Mouse (Mus musculus) G1E (cell line): ENCODE measurements at regions not wholly inside any gene's neighbourhood (a gene's known extent, or its start where the extent isn't known, plus 50 kb on each side); places are given as distances from the start of the nearest gene placed in this dataset.

Experiments used
- ATAC-seq: 2 replicates; pipeline ENCODE4 v1.8.0; 2016; ENCODE audit warnings: mild to moderate bottlenecking; ENCODE audit not compliant: insufficient number of reproducible peaks, poor library complexity, low FRiP score, severe bottlenecking; ENCODE audit errors: extremely low read depth
- DNase-seq: peaks from one replicate; pipeline ENCODE4 v3.0.0; 2012; ENCODE audit warnings: low spot score
- H3K27me3 ChIP-seq: 2 replicates; pipeline ENCODE4 v1.6.1; 2012; ENCODE audit warnings: mild to moderate bottlenecking, low read length, inconsistent platforms; ENCODE audit not compliant: insufficient read depth
- H3K36me3 ChIP-seq: replicated peaks from 2 replicates; pipeline ENCODE3; 2012; ENCODE audit warnings: mild to moderate bottlenecking, inconsistent platforms
- H3K4me1 ChIP-seq: 2 replicates; pipeline ENCODE4 v1.6.1; 2012; ENCODE audit warnings: low read depth, low read length, inconsistent platforms, mixed read lengths; ENCODE audit not compliant: insufficient read depth
- H3K4me3 ChIP-seq: 2 replicates; pipeline ENCODE4 v1.5.1; 2012; ENCODE audit warnings: low read depth, mild to moderate bottlenecking, inconsistent platforms, low read length, moderate library complexity, mixed read lengths
- H3K9me3 ChIP-seq: replicated peaks from 2 replicates; pipeline ENCODE4 v1.6.1; 2012; ENCODE audit warnings: inconsistent platforms
- CTCF ChIP-seq: IDR thresholded peaks from 2 replicates; pipeline ENCODE4 v1.5.1; 2012; ENCODE audit warnings: low read depth, low read length, inconsistent platforms, mixed read lengths
- GATA1 ChIP-seq: IDR thresholded peaks from 2 replicates; pipeline ENCODE4 v1.6.1; 2012; ENCODE audit warnings: borderline replicate concordance, low read length, inconsistent platforms, mixed read lengths
- GATA2 ChIP-seq: IDR thresholded peaks from 2 replicates; pipeline ENCODE4 v1.6.1; 2012; ENCODE audit warnings: low read depth, low read length, inconsistent platforms, borderline replicate concordance
- POLR2AphosphoS5 ChIP-seq: IDR thresholded peaks from 2 replicates; pipeline ENCODE4 v1.6.1; 2012; ENCODE audit warnings: low read depth, low read length, inconsistent platforms; ENCODE audit not compliant: insufficient replicate concordance
- TAL1 ChIP-seq: conservative IDR thresholded peaks from 2 replicates; pipeline ENCODE4 v1.6.1; 2012; ENCODE audit warnings: low read depth, low read length, inconsistent platforms, mixed read lengths

DNA sequence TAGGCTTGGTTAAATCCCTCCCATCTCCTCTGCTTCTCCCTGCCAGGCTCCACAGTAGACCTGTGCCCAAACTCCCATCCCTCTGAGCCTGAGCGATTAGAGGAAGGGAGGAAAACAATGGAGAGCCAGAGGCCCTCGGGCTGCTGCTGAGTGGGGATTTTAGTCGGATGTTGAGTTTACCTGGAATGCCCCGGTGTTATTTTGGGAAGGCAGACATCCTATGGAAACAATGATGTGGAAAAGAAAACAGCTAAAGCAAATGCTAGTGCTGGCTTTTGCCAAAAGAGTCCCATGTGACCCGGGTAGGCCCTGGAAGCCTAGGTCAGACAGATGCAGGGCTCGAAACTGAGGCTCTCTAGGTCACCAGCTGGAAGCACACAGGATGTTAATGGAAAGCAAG lies 94.3 kb downstream of the Lbh start:
- DNase-seq, result no peak
- TF ChIP-seq CTCF, result no peak
- no peak for TF ChIP-seq TAL1
- TF ChIP-seq GATA1, result no peak
- TF ChIP-seq POLR2AphosphoS5, result no peak
- TF ChIP-seq GATA2, result no peak

GRCm38 (mm10) chr17:73012954-73013353 lies 94.8 kb upstream of the Lclat1 start:
- TF ChIP-seq CTCF (no peak), GATA2 (no peak), POLR2AphosphoS5 (no peak), GATA1 (no peak), TAL1 (no peak)
- H3K4me3 ChIP-seq, result no peak overlapping the region

More for the DNA sequence above, 94.3 kb downstream of the Lbh start:
- Histone ChIP-seq H3K9me3 (no peaks in the 10 kb centered on the region), H3K27me3 (no peaks in the 10 kb centered on the region), H3K36me3 (no peaks in the 10 kb centered on the region), H3K4me3 (no peak overlapping the region), H3K4me1 (no peaks in the 10 kb centered on the region)
- no peak for ATAC-seq

DNA sequence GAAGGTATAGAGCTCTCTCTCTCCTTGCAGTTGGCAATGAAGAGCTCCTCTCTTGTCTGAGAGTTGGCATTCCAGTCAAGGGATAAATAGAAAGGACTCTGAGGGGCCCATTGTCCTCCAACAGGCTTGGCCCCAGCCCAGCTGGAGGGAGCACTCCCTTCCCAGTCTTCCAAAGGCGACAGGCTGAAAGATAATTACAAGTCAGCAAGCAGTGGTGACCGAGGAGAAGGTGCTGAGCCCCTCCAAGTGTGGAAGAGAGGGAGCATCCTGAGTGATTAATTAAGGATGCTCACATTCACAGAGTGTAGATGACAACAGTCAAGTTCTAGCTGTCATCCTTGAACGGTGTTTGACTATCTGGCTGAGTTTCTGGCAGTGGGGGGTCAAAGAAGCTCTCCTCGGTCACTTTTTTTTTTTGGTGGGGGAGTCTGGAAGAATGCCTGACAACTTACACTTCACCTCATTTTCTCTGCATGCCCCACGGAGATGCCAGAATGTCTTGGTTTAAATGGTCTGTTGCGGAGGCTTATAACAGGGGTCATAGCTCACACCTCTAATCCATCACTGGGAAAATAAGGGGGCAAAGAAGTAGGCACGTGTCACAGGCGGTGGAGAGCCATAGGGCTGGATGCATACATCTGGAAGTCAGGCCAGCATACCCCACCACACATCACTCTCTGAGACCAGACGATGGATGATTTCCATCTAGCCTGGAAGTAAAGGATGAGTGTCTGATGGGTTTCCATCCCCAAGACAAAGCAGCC lies 93.5 kb upstream of the Lclat1 start:
- no peak for ATAC-seq
- Histone ChIP-seq H3K4me1 (no peaks in the 10 kb centered on the region), H3K9me3 (no peaks in the 10 kb centered on the region), H3K4me3 (no peak overlapping the region), H3K36me3 (no peaks in the 10 kb centered on the region), H3K27me3 (no peaks in the 10 kb centered on the region)
- no peak for DNase-seq
- TF ChIP-seq CTCF, result no peak
- no peak for TF ChIP-seq GATA2
- no peak for TF ChIP-seq GATA1
- no peak for TF ChIP-seq TAL1
- TF ChIP-seq POLR2AphosphoS5, result no peak

More at GRCm38 (mm10) chr17:73012954-73013353, 94.8 kb upstream of the Lclat1 start:
- Histone ChIP-seq H3K9me3 (no peaks in the 10 kb centered on the region), H3K4me1 (no peaks in the 10 kb centered on the region), H3K36me3 (no peaks in the 10 kb centered on the region), H3K27me3 (no peaks in the 10 kb centered on the region)
- DNase-seq (no peak), ATAC-seq (no peak)

- DNase-seq, result no peak
- H3K9me3 ChIP-seq, result no peaks in the 10 kb centered on the region
- H3K4me3 ChIP-seq, result no peak overlapping the region
- H3K27me3 ChIP-seq, result no peaks in the 10 kb centered on the region
- H3K4me1 ChIP-seq, result no peaks in the 10 kb centered on the region
- TF ChIP-seq GATA2, result no peak
- no peak for TF ChIP-seq POLR2AphosphoS5
- no peak for TF ChIP-seq CTCF
- TF ChIP-seq GATA1, result no peak
- no peak for TF ChIP-seq TAL1
- ATAC-seq, result no peak
- H3K36me3 ChIP-seq, result no peaks in the 10 kb centered on the region
Observed at GRCm38 (mm10) chr17:73017173-73017572, 90.6 kb upstream of the Lclat1 start.

DNA sequence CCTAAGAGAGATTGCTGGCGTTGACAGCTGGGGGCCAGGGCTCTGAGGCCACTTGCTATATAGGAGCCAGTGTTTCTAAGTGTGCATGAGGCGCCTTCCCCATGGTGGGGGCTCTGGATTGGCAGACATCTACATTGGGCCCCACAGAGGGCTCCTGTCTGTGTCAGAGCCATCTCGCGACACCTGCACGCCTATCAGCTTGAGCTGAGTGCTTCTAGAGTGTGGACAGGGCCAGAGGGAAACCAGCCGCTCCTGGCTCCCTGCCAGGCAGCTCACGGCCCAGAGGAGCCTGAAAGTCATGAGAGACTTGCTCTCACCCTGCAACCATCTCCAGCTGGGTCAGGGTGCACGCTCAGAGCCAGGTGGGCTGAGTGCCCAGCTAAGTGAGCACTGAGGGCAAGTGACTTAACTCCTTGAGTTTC lies 85.1 kb upstream of the Lclat1 start:
- no peaks in the 10 kb centered on the region for H3K9me3 ChIP-seq
- no peak for TF ChIP-seq TAL1
- no peak for TF ChIP-seq GATA1
- no peak for TF ChIP-seq CTCF
- TF ChIP-seq GATA2, result no peak
- TF ChIP-seq POLR2AphosphoS5, result no peak
- no peak for ATAC-seq
- no peak overlapping the region for H3K4me3 ChIP-seq
- H3K27me3 ChIP-seq, result peaks cover 7% of the 10 kb centered on the region; the same call in 1 of the 2 replicates
- H3K4me1 ChIP-seq, result no peaks in the 10 kb centered on the region
- H3K36me3 ChIP-seq, result no peaks in the 10 kb centered on the region
- no peak for DNase-seq

- H3K36me3 ChIP-seq, result no peaks in the 10 kb centered on the region
- TF ChIP-seq GATA1 (no peak), GATA2 (no peak), CTCF (no peak), TAL1 (no peak), POLR2AphosphoS5 (no peak)
- H3K4me3 ChIP-seq, result no peak overlapping the region
- H3K27me3 ChIP-seq, result peaks cover 7% of the 10 kb centered on the region; the same call in 1 of the 2 replicates
- H3K9me3 ChIP-seq, result no peaks in the 10 kb centered on the region
- no peak for ATAC-seq
- H3K4me1 ChIP-seq, result no peaks in the 10 kb centered on the region
- DNase-seq, result no peak
Observed at GRCm38 (mm10) chr17:73023362-73024107, 84.2 kb upstream of the Lclat1 start.
